Mouse (Mus musculus): Measurements from ENCODE around the gene Morc2a. TPM values are rescaled to one million over a fixed set of nuclear protein-coding genes. Genes with fewer than 3 reads are reported as not detected.

The Morc2a gene
- polyA plus RNA-seq, 1 experiment from 2014 or later, result 25.1 TPM

DNA sequence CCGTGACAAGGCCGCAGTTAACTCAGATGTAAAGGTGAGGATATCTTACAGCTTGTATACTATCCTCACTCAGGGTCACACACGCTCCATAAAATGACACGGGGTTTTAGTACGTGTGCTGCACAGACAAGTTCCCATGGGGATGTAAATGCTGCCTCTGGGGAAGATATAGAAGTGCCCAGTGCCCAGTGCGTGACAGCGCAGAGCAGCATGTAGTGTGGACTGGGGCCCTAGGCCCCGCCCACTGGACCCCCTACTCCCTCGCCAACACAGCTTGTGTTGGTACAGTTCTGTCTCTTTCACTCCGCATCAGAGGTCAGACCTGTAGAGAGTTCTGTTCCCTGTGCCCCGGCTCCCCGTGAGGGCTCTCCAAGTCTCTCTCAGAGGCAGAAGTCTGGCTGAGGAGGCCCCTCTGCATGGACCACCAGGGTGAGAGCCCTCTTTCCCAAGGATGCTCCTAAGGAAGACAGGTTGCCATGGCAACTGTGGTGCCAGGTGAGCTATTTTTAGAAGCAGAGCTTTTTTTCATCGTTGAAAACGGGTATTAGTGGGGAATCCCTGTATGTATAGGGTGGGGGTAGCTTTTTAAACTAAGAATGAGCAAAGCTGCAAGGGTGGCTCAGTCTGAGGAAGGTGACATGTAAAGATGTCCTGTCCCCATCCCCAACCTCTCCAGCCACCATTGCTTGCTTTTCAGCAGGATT is 85.1 kb downstream of the Morc2a start:
- Histone ChIP-seq H3K27me3 (replicated peaks; ENCODE audit: control insufficient read depth, insufficient read depth, low read length) (no peaks in the 10 kb centered on the region), H3K4me2 (ENCODE audit: low read length) (no peak overlapping the region), H3K36me3 (ENCODE audit: control insufficient read depth, insufficient read depth, low read length) (no peaks in the 10 kb centered on the region), H3K9ac (ENCODE audit: low read length) (peak overlapping the region; percentile 13; the same call in 1 of the 2 replicates), H3K9me3 (replicated peaks; ENCODE audit: control insufficient read depth, low read length) (no peaks in the 10 kb centered on the region), H3K27ac (ENCODE audit: low read depth, low read length) (peak overlapping the region; percentile 79), H3K4me3 (ENCODE audit: low read depth, low read length) (no peak overlapping the region), H3K4me1 (ENCODE audit: control insufficient read depth, insufficient read depth, low read length) (peaks cover 6% of the 10 kb centered on the region; the same call in 1 of the 2 replicates)
- WGBS, result 69% methylated on average over 14 of the region's 14 CpGs
- ATAC-seq (peak; percentile 46; the same call in 1 of the 2 replicates), DNase-seq (ENCODE audit: low spot score) (peak; percentile 79)

DNA sequence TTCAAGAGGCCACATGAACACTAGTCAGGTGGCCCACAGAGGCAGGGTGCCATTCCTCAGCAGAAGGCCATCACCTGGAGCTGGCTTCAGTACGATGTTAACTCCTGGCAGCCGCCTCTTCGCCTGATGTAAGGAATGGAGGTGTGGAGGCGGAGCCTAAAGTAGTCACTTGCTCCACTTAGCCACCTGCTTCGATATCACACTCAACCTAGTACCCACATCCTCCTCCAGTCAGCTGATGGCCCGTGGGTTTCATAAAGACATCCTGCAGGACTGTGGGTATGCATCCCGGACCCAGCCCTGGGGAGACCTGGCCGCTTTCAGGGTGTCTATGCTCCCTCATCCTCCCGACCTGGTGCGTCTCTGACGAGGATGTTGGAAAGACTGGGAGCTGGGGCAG is 86.7 kb downstream of the Morc2a start:
- Histone ChIP-seq H3K9me3 (replicated peaks; ENCODE audit: control insufficient read depth, low read length) (no peaks in the 10 kb centered on the region), H3K4me1 (ENCODE audit: control insufficient read depth, insufficient read depth, low read length) (peaks cover 6% of the 10 kb centered on the region; the same call in 1 of the 2 replicates), H3K4me3 (ENCODE audit: low read depth, low read length) (no peak overlapping the region), H3K36me3 (ENCODE audit: control insufficient read depth, insufficient read depth, low read length) (no peaks in the 10 kb centered on the region), H3K27me3 (replicated peaks; ENCODE audit: control insufficient read depth, insufficient read depth, low read length) (no peaks in the 10 kb centered on the region), H3K4me2 (ENCODE audit: low read length) (no peak overlapping the region), H3K9ac (ENCODE audit: low read length) (no peak overlapping the region), H3K27ac (ENCODE audit: low read depth, low read length) (no peak overlapping the region)
- DNase-seq (ENCODE audit: low spot score) (no peak), ATAC-seq (no peak)
- 85% methylated on average over 11 of the region's 11 CpGs for WGBS

DNA sequence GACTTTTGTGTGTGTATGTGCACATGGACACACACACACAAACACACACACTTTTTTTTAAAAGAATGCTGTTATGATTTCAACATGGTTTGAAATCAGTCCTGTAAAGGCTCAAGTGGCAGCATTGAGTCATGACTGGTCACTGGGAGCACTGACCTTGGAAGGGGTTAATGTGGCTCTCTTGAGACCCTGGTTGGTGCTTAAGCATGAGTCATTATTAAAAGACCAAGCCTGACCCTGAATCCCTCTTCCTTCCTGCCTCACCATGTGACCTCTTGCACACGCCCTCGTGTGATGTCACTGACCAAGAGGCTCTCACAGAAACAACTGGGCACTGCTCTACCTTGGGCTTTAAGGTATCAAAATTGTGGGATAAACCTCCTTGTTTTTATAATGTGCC is 89.8 kb downstream of the Morc2a start:
- Histone ChIP-seq H3K9ac (ENCODE audit: low read length) (no peak overlapping the region), H3K36me3 (ENCODE audit: control insufficient read depth, insufficient read depth, low read length) (no peaks in the 10 kb centered on the region), H3K4me2 (ENCODE audit: low read length) (no peak overlapping the region), H3K27me3 (replicated peaks; ENCODE audit: control insufficient read depth, insufficient read depth, low read length) (no peaks in the 10 kb centered on the region), H3K4me3 (ENCODE audit: low read depth, low read length) (no peak overlapping the region), H3K4me1 (ENCODE audit: control insufficient read depth, insufficient read depth, low read length) (peaks cover 6% of the 10 kb centered on the region; the same call in 1 of the 2 replicates), H3K9me3 (replicated peaks; ENCODE audit: control insufficient read depth, low read length) (no peaks in the 10 kb centered on the region), H3K27ac (ENCODE audit: low read depth, low read length) (no peak overlapping the region)
- WGBS, result 86% methylated on average over 2 of the region's 2 CpGs
- no peak for ATAC-seq
- DNase-seq (ENCODE audit: low spot score), result no peak

Other genes with a start within 250 kb of the Morc2a start
- 88.4 and 102 TPM in 2 replicates for gene Limk2, start 240.0 kb upstream of the Morc2a start, polyA plus RNA-seq (2014; fragmentation: Nextera tagmentation; extraction: Ambion mirVana)
- 52.3 and 56.2 TPM in 2 replicates for gene Rnf185, start 196.8 kb upstream of the Morc2a start, polyA plus RNA-seq (2014; fragmentation: Nextera tagmentation; extraction: Ambion mirVana)
- 0.44 and 0.59 TPM in 2 replicates for gene Pla2g3, start 160.9 kb upstream of the Morc2a start, polyA plus RNA-seq (2014; fragmentation: Nextera tagmentation; extraction: Ambion mirVana)
- gene Inpp5j, start 144.4 kb upstream of the Morc2a start, polyA plus RNA-seq (2014; fragmentation: Nextera tagmentation; extraction: Ambion mirVana), result 1.4 and 2.1 TPM in 2 replicates
- gene Selenom, start 134.5 kb upstream of the Morc2a start, polyA plus RNA-seq (2014; fragmentation: Nextera tagmentation; extraction: Ambion mirVana), result 42.0 and 49.1 TPM in 2 replicates
- gene Smtn, start 108.6 kb upstream of the Morc2a start, polyA plus RNA-seq (2014; fragmentation: Nextera tagmentation; extraction: Ambion mirVana), result 11.6 and 16.4 TPM in 2 replicates
- gene Osbp2, start 214.7 kb downstream of the Morc2a start, polyA plus RNA-seq (2014; fragmentation: Nextera tagmentation; extraction: Ambion mirVana), result 7.4 and 11.1 TPM in 2 replicates
- 0.16 and 0.36 TPM in 2 replicates for gene 4921536K21Rik, start 245.9 kb downstream of the Morc2a start, polyA plus RNA-seq (2014; fragmentation: Nextera tagmentation; extraction: Ambion mirVana)
- gene Dusp18, start 246.0 kb downstream of the Morc2a start, polyA plus RNA-seq (2014; fragmentation: Nextera tagmentation; extraction: Ambion mirVana), result 29.3 and 35.8 TPM in 2 replicates